Mouse (Mus musculus): ENCODE measurements around the gene Pgm2.
A peak's percentile ranks its signal among the peaks of the same experiment; 100 is the strongest.

Gene Pgm2

GRCm38 (mm10) chr5:64092748-64093292 lies at the start of gene Pgm2:
TSS of gene Pgm2 (plus strand) at chr5:64092950.
- peak; percentile 92 for DNase-seq

- no peak for DNase-seq
Measured at GRCm38 (mm10) chr5:64043694-64044453, 48.9 kb upstream of the Pgm2 start.

- DNase-seq = no peak
Measured at GRCm38 (mm10) chr5:64044790-64045189, 48.0 kb upstream of the Pgm2 start.

GRCm38 (mm10) chr5:64045502-64045901 lies 47.2 kb upstream of the Pgm2 start:
- no peak for DNase-seq

DNA sequence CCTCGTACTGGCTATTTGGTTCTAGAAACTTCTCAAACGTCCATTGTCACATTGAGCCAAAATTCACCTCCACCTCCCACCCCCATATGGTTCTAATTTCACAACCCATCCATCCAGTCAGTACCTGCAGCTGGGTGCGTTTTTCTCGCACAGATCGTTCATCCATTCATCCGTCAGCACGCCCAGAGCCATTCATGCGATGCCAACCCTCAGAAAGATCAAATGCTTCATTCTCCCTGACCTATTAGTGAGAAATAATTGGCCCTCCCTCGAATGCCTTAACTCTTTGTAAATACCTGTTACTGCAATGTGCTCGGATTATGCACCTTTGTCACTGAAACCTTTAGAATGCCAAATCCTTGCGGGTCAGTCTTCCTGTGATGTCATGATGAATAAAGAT lies 45.8 kb upstream of the Pgm2 start:
- DNase-seq = no peak

DNA sequence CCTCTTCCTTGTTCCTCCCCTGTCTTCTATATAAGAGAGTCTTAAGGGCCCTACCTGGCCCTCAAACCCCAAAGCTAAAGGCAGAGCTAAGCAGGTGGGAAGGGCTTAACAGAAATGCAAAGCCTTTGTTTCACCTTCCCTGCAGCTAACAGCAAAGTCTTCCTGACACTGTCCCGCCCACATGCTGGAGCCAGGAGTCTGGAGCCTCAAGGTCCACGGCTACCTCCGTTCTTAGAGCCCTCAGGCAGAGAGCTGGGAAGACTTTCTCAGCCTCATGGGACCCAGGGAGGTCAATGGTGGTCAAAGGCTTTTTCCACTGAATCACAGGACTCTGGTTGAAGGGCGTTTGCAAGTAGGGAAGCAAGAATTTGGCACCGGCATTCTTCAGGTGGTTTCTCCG lies 44.8 kb upstream of the Pgm2 start:
- no peak for DNase-seq

DNA sequence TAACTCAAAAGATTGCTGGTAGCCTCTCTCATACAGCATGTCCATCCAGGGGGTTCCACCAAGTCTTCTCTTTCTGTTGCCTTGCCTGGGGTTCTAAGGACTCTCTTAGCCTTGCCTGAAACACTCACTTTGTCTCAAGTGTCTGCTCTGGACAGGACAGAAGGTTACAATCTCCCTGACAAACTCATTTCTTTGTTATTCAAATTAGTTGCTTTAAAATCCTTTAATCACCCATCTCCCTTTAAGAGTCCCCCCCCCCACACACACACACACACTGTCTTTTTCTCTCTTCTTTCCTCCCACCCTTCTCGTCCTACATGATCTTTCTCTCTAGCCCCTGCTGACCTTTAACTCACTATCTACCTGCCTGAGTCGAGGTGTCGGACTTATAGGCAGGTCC lies 44.1 kb upstream of the Pgm2 start:
- DNase-seq = no peak

DNA sequence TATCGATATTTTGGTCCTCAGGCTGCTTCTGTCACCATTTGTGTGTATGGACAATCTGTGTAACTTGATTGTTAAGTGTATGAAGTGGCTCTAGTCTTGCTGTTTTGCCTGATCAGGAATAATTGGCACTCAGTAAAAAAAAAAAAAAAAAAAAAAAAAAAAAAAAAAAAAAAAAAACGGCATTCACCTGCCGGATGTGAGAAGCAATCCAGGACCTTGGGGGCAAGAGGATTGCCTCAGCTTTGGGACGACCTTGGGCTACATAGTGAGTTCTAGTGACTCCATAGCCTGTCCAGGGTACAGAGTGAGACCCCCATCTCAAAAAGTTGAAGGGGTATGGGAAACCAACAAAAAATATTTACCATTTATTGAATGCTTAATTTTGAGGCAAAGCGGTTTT lies 43.5 kb upstream of the Pgm2 start:
- no peak for DNase-seq

GRCm38 (mm10) chr5:64053010-64053409 lies 39.7 kb upstream of the Pgm2 start:
- no peak for DNase-seq

DNA sequence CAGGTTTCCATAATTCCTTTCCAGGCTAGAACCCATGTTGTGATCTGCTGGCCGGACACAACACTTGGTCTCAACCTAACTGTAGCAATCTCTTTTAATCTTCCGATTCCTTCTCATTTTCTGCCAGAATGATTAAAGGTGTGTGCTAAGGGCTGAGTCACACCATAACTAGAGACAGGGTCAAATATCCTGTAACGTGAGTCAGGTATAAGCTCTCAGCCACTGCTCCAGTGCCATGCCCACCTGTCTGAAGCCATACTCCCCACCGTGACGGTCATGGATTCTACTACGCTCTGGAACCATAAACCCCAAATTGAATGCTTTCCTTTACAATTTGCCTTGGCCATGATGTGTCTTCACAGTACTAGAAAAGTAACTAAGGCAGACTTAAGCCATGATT lies 36.5 kb upstream of the Pgm2 start:
- no peak for DNase-seq

DNA sequence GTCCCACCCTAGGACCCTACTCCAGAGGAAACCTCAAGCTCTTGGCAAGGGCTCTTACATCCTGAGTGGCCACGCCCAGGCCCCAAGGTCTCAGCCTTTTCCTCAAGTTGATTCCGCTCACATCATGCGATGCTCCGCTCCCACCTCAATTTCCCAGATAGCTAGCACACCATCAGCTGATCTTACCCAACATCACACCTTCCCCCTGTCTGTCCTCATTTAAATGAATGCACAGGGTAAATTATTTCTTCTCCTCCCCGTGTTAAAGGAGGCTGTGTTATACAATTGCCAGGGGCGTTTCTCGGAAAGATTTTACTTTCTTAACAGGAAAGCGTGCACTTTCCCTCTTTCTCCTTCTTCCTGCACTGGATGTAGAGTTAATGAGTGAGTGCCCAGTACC lies 31.9 kb upstream of the Pgm2 start:
- no peak for DNase-seq

- DNase-seq = no peak
Measured at GRCm38 (mm10) chr5:64061643-64062042, 31.1 kb upstream of the Pgm2 start.

DNA sequence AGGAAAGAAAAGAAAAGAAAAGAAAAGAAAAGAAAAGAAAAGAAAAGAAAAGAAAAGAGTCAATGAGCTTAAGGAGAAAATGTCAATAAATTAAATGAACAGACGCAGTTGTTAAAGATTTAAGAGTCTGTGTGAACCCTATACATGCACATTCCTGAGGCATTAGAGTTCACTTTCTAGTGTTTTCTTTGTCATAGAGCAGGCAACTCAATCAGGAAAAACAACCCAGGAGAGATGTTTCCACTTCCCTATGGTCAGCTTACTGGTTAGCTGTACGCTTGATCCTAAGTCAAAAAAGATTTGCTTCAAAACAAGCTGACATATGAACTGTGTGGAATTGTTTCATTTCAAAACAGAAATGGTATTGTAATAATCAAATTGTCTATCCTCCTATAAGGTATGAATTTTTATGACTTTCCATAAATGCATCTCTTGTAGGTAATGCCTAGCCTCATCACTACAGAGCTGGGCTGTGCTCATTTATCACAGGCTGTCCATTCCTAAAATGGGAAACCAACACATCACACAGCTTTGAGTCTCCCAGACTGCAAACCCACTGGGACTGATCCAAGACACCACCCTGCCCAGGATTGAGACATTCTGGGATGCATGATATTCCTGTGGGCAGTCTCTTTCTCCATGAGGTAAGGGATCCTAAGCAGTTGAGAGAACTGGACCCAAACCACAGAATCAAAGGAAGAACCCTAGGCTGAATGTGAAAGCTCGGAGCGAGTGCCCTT lies 29.7 kb upstream of the Pgm2 start:
- no peak for DNase-seq

DNA sequence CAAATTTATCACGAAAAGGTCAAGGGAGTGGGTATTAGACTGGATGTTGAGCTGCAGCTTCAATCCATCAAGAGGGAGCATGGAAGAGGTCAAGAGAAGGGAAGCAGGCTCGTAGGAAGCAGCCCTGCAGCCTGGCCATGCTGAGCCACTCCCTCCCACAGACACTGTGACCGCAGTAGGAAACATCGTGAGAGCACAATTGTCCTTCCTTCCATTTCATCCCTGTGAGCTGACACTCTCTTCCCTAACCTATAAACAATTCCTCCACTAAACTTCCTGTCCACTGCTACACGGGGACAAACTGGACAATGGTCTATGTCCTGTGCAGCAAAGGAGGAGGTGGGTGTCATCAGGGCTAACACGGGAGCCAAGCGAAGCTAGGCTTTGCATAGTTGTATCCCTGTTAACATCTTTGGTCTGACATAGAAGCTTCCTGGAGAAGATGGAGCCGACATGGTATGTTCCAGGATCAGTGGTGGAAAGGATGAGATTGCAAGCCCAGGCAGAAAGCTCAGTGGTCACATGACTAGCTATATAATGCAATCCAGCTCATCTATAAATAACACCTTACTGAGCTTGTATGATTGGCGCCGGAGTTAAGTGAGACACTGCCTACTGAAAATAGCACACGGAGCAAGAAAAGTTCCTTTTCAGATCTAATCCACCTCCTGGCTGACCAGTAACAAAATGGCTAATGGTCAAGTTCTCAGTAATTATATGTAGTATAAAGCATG lies 29.0 kb upstream of the Pgm2 start:
- DNase-seq = no peak

GRCm38 (mm10) chr5:64064401-64064800 lies 28.3 kb upstream of the Pgm2 start:
- DNase-seq = no peak

DNA sequence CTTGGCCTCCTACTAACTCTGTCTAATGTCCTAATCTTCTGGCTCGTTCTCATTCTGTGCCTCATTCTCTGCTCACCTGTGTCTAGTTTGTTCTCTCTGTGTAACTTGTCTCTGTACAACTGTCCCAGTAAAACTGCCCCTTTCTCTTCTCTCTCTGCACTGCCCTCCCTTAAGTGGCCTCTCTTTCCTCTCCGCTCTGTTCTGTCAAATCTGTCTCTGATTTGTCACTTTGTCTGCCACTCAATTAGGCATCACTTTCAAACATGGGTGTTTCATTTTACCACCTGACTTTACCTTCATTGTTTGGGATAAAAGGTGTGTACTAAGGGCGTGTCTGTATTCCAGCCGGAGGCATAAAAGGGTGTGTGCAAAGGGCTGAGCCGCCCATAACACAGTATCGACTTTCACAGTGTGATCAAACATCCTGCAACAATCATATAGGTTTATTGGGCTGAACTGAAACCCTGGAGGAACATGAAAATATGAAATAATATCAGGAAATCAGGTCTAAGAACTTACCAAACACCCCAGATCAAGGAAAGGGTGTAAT lies 27.2 kb upstream of the Pgm2 start:
- DNase-seq = no peak

- DNase-seq = no peak
Measured at GRCm38 (mm10) chr5:64066159-64066558, 26.6 kb upstream of the Pgm2 start.

GRCm38 (mm10) chr5:64067576-64067975 lies 25.2 kb upstream of the Pgm2 start:
- DNase-seq = no peak

DNA sequence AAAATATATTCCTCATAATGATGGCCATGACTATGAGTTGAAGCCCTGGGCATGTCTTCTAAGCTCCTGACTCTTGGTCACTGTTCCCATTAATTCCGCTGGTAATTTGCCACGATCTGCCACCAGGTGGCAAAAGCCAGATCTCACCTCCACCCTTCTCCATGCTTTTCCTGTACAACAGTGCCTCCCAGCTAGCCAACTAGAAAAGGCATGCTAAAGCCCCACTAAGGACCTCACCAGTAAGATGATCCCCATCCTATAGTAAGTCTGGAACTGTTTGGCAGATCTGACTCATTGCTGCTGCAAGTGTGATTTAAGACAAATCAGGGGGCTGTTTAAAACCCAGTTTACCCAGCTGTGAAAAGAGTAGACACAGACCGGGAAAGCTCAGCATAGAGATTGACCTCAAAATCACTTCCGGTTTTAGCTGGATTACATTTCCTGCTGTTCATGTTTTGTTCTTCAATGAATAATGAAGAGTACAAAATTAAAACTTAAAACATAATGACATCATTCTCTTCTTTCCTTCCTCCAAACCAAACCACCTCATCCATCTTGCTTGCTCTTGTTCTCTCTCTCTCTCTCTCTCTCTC lies 22.6 kb upstream of the Pgm2 start:
- DNase-seq = peak; percentile 83

GRCm38 (mm10) chr5:64070742-64071476 lies 21.8 kb upstream of the Pgm2 start:
- no peak for DNase-seq

DNA sequence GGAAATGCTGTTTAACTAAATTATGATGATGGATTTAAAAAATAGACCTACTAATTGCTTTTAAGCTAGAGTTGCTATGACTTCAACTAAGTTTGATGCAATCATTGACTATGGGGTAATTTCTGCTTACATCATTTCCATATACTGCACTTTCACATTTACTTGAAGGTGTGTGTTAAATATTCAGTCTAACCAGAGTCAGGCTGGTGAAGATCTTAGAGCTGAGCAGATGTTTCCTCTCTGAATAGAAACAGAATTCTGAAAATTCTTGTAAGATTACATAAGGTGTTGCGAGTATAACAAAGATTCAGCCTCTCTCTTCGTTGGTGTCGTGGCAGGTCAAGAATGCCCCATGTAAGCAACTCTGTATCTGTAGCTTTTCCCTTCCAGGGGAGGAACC lies 18.3 kb upstream of the Pgm2 start:
- DNase-seq = no peak

DNA sequence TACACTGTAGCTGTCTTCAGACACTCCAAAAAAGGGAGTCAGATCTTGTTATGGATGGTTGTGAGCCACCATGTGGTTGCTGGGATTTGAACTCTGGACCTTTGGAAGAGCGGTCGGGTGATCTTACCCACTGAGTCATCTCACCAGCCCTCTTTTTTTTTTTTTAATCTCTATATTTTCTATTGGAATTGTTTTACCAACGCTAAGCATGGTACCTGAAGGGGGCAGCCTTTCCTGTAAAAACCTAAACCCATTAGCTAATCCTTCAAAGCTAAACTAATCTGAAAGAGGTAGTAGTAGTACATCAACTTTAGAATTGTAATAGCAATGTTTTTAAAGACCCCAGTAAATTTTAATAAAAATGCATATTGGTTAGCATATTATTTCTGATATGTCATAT lies 17.2 kb upstream of the Pgm2 start:
- peak; percentile 24 for DNase-seq
